Comparison of ENCODE assay signal across 9 mouse cellular contexts in the genomic region with DNA sequence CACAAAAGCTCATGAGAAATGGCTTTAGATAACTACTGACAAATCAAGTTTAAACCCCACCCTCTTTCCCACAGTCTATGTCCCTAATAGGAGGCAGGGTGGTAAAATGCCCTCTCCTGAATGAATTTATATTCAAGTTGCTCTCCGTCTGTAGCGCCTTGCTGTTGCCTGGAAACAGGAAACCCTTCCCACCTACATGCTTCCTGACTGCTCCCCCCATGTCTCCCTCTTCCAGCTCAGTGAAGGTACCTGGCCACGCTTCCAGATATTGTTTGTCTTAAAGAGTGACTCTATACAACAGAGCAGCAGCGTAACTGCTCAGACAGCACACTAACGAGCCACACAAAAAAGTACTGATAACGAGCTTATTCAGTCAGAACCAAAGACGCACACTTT. TPM values are rescaled to one million over a fixed set of nuclear protein-coding genes. Genes with fewer than 3 reads are reported as not detected.
DNase-seq lines count a peak whose midpoint lies in the region; ATAC-seq lines count a peak whose summit lies in the region.
"Had no signal": no experiment of that assay in that cellular context is flagged by ENCODE, and none has a peak within 500 bp of the region (broad histone marks: within the 10 kb centered on the region; RNA-seq: fewer than 3 reads in every experiment).

No protein-coding gene starts in this region.

- 4% methylated on average over 7 of the region's 7 CpGs for WGBS in forebrain, embryonic 14.5 days
- 33% methylated on average over 7 of the region's 7 CpGs for WGBS in midbrain, embryonic 13.5 days

- H3K9me3 ChIP-seq in forebrain, embryonic 14.5 days (replicated peaks; ENCODE audit: control insufficient read depth, low read length), result no peaks in the 10 kb centered on the region
- no peaks in the 10 kb centered on the region for H3K9me3 ChIP-seq in midbrain, embryonic 13.5 days

- DNase-seq in kidney, postnatal 4 days, result peak; percentile 4 to 5
- no peak for DNase-seq in kidney, adult 18-20 months
- peak; percentile 51 for DNase-seq in forebrain, embryonic 14.5 days (ENCODE audit: low spot score)
- DNase-seq in layer of hippocampus, adult 18-20 months (ENCODE audit: low spot score in 2 of 2), result peak; percentile 22 to 49
- DNase-seq in cerebellum, adult 11 months, result no peak
- DNase-seq in urinary bladder, postnatal 14 days (ENCODE audit: low spot score), result no peak
- no peak for DNase-seq in urinary bladder, postnatal 36 days (ENCODE audit: low spot score in 2 of 2)

- H3K36me3 ChIP-seq in forebrain, embryonic 14.5 days (ENCODE audit: control insufficient read depth, insufficient read depth, low read length), result no peaks in the 10 kb centered on the region
- no peaks in the 10 kb centered on the region for H3K36me3 ChIP-seq in midbrain, embryonic 13.5 days

- peaks cover 13% of the 10 kb centered on the region for H3K4me1 ChIP-seq in forebrain, embryonic 14.5 days (ENCODE audit: control insufficient read depth, insufficient read depth, low read length)
- peaks cover 21% of the 10 kb centered on the region for H3K4me1 ChIP-seq in midbrain, embryonic 13.5 days (replicated peaks)

- peak; percentile 72 for ATAC-seq in forebrain, embryonic 14.5 days
- peak; percentile 85 for ATAC-seq in midbrain, embryonic 13.5 days
- ATAC-seq: Patski had no signal

- peak overlapping the region; percentile 9 for H3K4me3 ChIP-seq in forebrain, embryonic 14.5 days (ENCODE audit: low read depth, low read length)
- peak overlapping the region; percentile 27 for H3K4me3 ChIP-seq in midbrain, embryonic 13.5 days (replicated peaks)

- H3K27me3 ChIP-seq in forebrain, embryonic 14.5 days (replicated peaks; ENCODE audit: control insufficient read depth, insufficient read depth, low read length), result no peaks in the 10 kb centered on the region
- no peaks in the 10 kb centered on the region for H3K27me3 ChIP-seq in midbrain, embryonic 13.5 days
- H3K27me3 ChIP-seq: Patski had no signal

- peak overlapping the region; percentile 49 for H3K4me2 ChIP-seq in forebrain, embryonic 14.5 days (ENCODE audit: low read length)
- peak overlapping the region; percentile 50 for H3K4me2 ChIP-seq in midbrain, embryonic 13.5 days (replicated peaks)

- no peak overlapping the region for H3K27ac ChIP-seq in forebrain, embryonic 14.5 days (ENCODE audit: low read depth, low read length)
- H3K27ac ChIP-seq in midbrain, embryonic 13.5 days, result no peak overlapping the region

- peak overlapping the region; percentile 22; the same call in 1 of the 2 replicates for H3K9ac ChIP-seq in forebrain, embryonic 14.5 days (ENCODE audit: low read length)
- no peak overlapping the region for H3K9ac ChIP-seq in midbrain, embryonic 13.5 days (replicated peaks)

RNA-seq across cellular contexts. Expression of gene Bbx, which starts 50.8 kb away (rescaled TPM):
- polyA plus RNA-seq in forebrain, embryonic 14.5 days (2014; fragmentation: Nextera tagmentation; extraction: Ambion mirVana), result 11.9 and 15.9 TPM in 2 replicates
- 10 to 100 TPM; 28.0 to 30.0 TPM for total RNA-seq in layer of hippocampus, adult 18-20 months (2021)
- polyA plus RNA-seq in midbrain, embryonic 13.5 days (2015; fragmentation: Nextera tagmentation; extraction: Ambion mirVana), result 26.3 and 27.7 TPM in 2 replicates

Comparison
In these comparisons a context has a peak if more than half of its experiments do, and no peak if none do; other contexts are left out.
1. DNase-seq: peak in kidney, postnatal 4 days (2 of 2), forebrain, embryonic 14.5 days (single experiment) and layer of hippocampus, adult 18-20 months (2 of 2); none in kidney, adult 18-20 months (single experiment), cerebellum, adult 11 months (single experiment), urinary bladder, postnatal 14 days (single experiment) and urinary bladder, postnatal 36 days (0 of 2).